Mouse (Mus musculus) layer of hippocampus, adult 11-12 months (tissue): ENCODE data around the gene Psen2.

Experiments used
- DNase-seq: peaks from one replicate; pipeline ENCODE4 v3.0.0; 2022; ENCODE audit warnings: low spot score

Psen2 gene

GRCm38 (mm10) chr1:180197956-180198355, 65.3 kb downstream of the Psen2 start:
- no peak for DNase-seq

GRCm38 (mm10) chr1:180196508-180196907, 66.7 kb downstream of the Psen2 start:
- no peak for DNase-seq

GRCm38 (mm10) chr1:180195703-180196381, 67.4 kb downstream of the Psen2 start:
- peak; percentile 98 for DNase-seq

GRCm38 (mm10) chr1:180194781-180195471, 68.3 kb downstream of the Psen2 start:
- DNase-seq, result peak; percentile 28

- no peak for DNase-seq
Measured at GRCm38 (mm10) chr1:180194048-180194447, 69.2 kb downstream of the Psen2 start.

- DNase-seq, result no peak
Measured at GRCm38 (mm10) chr1:180193391-180193935, 69.8 kb downstream of the Psen2 start.

GRCm38 (mm10) chr1:180192866-180193265, 70.4 kb downstream of the Psen2 start:
- no peak for DNase-seq

- no peak for DNase-seq
Measured at GRCm38 (mm10) chr1:180191651-180192220, 71.5 kb downstream of the Psen2 start.

- DNase-seq, result no peak
Measured at GRCm38 (mm10) chr1:180191112-180191511, 72.1 kb downstream of the Psen2 start.

GRCm38 (mm10) chr1:180188951-180189350, 74.3 kb downstream of the Psen2 start:
- DNase-seq, result no peak

- DNase-seq, result no peak
Measured at GRCm38 (mm10) chr1:180186371-180186770, 76.9 kb downstream of the Psen2 start.

- DNase-seq, result no peak
Measured at GRCm38 (mm10) chr1:180185877-180186276, 77.4 kb downstream of the Psen2 start.

- no peak for DNase-seq
Measured at GRCm38 (mm10) chr1:180184768-180185167, 78.5 kb downstream of the Psen2 start.

GRCm38 (mm10) chr1:180183525-180184159, 79.6 kb downstream of the Psen2 start:
- no peak for DNase-seq

GRCm38 (mm10) chr1:180182731-180183130, 80.5 kb downstream of the Psen2 start:
- DNase-seq, result no peak

GRCm38 (mm10) chr1:180181966-180182319, 81.3 kb downstream of the Psen2 start:
- DNase-seq, result no peak

GRCm38 (mm10) chr1:180181304-180181965, 81.8 kb downstream of the Psen2 start:
- no peak for DNase-seq

GRCm38 (mm10) chr1:180179840-180180239, 83.4 kb downstream of the Psen2 start:
- no peak for DNase-seq

GRCm38 (mm10) chr1:180179100-180179499, 84.1 kb downstream of the Psen2 start:
- no peak for DNase-seq

GRCm38 (mm10) chr1:180178340-180178739, 84.9 kb downstream of the Psen2 start:
- no peak for DNase-seq
